Mouse (Mus musculus) liver, embryonic 15.5 days (tissue): ENCODE results near the gene Egfr. TPM values are rescaled to one million over a fixed set of nuclear protein-coding genes. Genes with fewer than 3 reads are reported as not detected.

Experiments
- ATAC-seq: fragments of 200-750 bp; cut with Nextera tagmentation; 2 replicates; pipeline ENCODE4 v1.8.0; 2017; ENCODE audit warnings: moderate number of reproducible peaks, mild to moderate bottlenecking, moderate library complexity; ENCODE audit not compliant: insufficient read depth
- H3K27ac ChIP-seq: fragments of 300-500 bp; sonication (generic); replicated peaks from 2 replicates; pipeline ENCODE4 v1.5.1; 2015; ENCODE audit warnings: mild to moderate bottlenecking, inconsistent platforms
- H3K27me3 ChIP-seq: fragments of 300-500 bp; sonication (generic); 2 replicates; pipeline ENCODE4 v1.6.1; 2015; ENCODE audit warnings: mild to moderate bottlenecking, inconsistent platforms
- H3K36me3 ChIP-seq: fragments of 300-500 bp; sonication (generic); replicated peaks from 2 replicates; pipeline ENCODE4 v1.6.1; 2015; ENCODE audit warnings: moderate library complexity, mild to moderate bottlenecking, inconsistent platforms
- H3K4me1 ChIP-seq: fragments of 300-500 bp; sonication (generic); replicated peaks from 2 replicates; pipeline ENCODE4 v1.6.1; 2015; ENCODE audit warnings: inconsistent platforms
- H3K4me2 ChIP-seq: fragments of 300-500 bp; sonication (generic); 2 replicates; pipeline ENCODE4 v1.6.1; 2015; ENCODE audit warnings: moderate library complexity, mild to moderate bottlenecking, inconsistent platforms
- H3K4me3 ChIP-seq: fragments of 300-500 bp; sonication (generic); replicated peaks from 2 replicates; pipeline ENCODE4 v1.5.1; 2015; ENCODE audit warnings: mild to moderate bottlenecking, inconsistent platforms
- H3K9ac ChIP-seq: fragments of 300-500 bp; sonication (generic); 2 replicates; pipeline ENCODE4 v1.6.1; 2015; ENCODE audit warnings: moderate library complexity, mild to moderate bottlenecking, inconsistent platforms
- H3K9me3 ChIP-seq: fragments of 300-500 bp; sonication (generic); replicated peaks from 2 replicates; pipeline ENCODE4 v1.6.1; 2016; ENCODE audit warnings: inconsistent platforms
- WGBS: fragments of 180-500 bp; shearing (Covaris S2); methylation state at CpG from one replicate; pipeline ENCODE4 v1.1.7; 2015; ENCODE audit warnings: mixed read lengths; ENCODE audit not compliant: insufficient replicate concordance; 5-methylcytosine and 5-hydroxymethylcytosine counted together
- polyA plus RNA-seq: library from polyadenylated mRNA; unstranded; fragments of >200 nt; fragmentation: Nextera tagmentation; extraction: Ambion mirVana; gene quantifications from 2 replicates; pipeline ENCODE4 v1.2.1, GENCODE M21; 2015

The Egfr gene
- polyA plus RNA-seq, 1 experiment from 2014 or later: 1.1 TPM

DNA sequence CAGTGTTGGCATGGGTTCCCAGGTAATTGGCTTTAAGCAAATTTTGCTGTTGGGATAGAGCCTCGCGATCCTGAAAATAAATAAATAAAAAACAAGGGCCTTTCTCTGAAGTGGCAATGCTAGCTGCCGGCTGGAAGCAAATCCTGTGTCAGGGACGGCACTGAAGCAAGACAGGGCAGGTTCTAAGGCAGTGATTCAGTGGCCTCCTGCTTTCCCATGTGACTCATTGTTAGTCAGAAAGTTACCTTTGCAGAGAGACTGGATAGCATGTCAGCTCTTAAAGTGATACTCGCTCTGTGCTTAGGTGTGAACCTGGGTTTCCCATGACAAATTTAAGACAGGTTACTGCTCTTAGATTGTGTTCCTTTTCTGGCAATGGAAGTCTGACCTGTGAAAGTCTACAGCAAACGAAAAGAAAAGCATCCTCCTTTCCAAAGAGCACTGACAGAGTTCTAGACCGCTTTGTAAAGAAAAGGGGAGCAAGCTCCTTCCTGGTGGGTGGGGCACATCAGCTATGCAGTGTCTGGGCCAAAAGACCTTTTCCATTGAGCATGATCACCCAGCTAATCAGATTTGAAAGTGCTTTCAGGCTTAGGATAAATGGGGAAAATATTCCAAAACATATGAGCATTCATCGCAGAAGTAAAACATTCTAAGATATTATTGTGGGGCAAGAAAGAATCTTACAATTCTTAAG lies 78.7 kb downstream of the Egfr start:
- H3K4me3 ChIP-seq: no peak overlapping the region
- no peak for ATAC-seq
- 57% methylated on average over 8 of the region's 8 CpGs for WGBS
- H3K4me2 ChIP-seq: no peak overlapping the region
- H3K36me3 ChIP-seq: no peaks in the 10 kb centered on the region
- no peaks in the 10 kb centered on the region for H3K27me3 ChIP-seq
- no peaks in the 10 kb centered on the region for H3K4me1 ChIP-seq
- H3K9me3 ChIP-seq: no peaks in the 10 kb centered on the region
- H3K9ac ChIP-seq: no peak overlapping the region
- H3K27ac ChIP-seq: no peak overlapping the region

GRCm38 (mm10) chr11:16831974-16832464 lies 80.0 kb downstream of the Egfr start:
- H3K36me3 ChIP-seq: no peaks in the 10 kb centered on the region
- no peak overlapping the region for H3K27ac ChIP-seq
- H3K9me3 ChIP-seq: no peaks in the 10 kb centered on the region
- no peaks in the 10 kb centered on the region for H3K4me1 ChIP-seq
- 54% methylated on average over 5 of the region's 5 CpGs for WGBS
- H3K27me3 ChIP-seq: no peaks in the 10 kb centered on the region
- H3K4me3 ChIP-seq: no peak overlapping the region
- H3K4me2 ChIP-seq: no peak overlapping the region
- no peak for ATAC-seq
- no peak overlapping the region for H3K9ac ChIP-seq

DNA sequence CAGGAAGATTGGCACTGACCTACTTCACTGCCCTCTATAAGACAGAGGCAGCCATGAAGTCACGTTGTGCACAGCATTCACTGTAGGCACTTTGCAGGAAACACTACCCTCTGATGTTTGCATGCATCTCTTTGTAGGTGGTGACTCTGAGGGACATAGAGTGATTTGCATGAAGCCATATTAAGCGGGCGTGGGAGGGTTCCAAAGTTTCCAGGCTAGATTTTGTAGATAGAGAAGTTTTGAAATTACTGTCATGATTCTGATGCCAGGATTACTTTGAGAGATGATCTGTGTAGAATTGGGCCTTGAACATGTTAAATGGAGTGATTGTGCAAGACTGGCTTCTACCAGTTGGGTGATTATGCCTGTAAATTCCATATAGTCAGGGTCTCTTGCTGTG lies 86.8 kb downstream of the Egfr start:
- Histone ChIP-seq H3K27ac (no peak overlapping the region), H3K9ac (no peak overlapping the region), H3K36me3 (no peaks in the 10 kb centered on the region), H3K27me3 (no peaks in the 10 kb centered on the region), H3K4me3 (no peak overlapping the region), H3K9me3 (no peaks in the 10 kb centered on the region), H3K4me2 (no peak overlapping the region), H3K4me1 (no peaks in the 10 kb centered on the region)
- WGBS: 51% methylated on average over 3 of the region's 3 CpGs
- ATAC-seq: no peak

DNA sequence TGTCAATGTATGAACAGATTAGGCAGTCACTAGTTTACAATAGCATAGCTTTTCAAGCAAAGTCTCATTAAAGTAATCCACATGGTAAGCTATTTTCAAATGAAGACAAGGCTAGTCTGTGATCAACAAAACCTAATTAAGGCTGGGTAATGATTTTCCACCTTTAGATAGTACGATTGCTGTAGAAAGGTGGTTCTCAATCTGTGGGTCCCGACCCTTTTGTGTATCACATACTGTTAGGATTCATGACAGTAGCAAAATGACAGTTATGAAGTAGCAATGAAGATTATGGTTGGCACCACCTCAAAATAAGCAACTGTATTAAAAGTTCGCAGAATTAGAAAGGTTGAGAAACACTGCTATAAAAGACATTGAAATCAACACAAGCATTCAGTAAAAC lies 90.9 kb downstream of the Egfr start:
- H3K4me2 ChIP-seq: no peak overlapping the region
- H3K9ac ChIP-seq: no peak overlapping the region
- 59% methylated on average over 3 of the region's 3 CpGs for WGBS
- ATAC-seq: no peak
- no peak overlapping the region for H3K4me3 ChIP-seq
- no peaks in the 10 kb centered on the region for H3K9me3 ChIP-seq
- no peaks in the 10 kb centered on the region for H3K4me1 ChIP-seq
- no peaks in the 10 kb centered on the region for H3K27me3 ChIP-seq
- no peak overlapping the region for H3K27ac ChIP-seq
- no peaks in the 10 kb centered on the region for H3K36me3 ChIP-seq

DNA sequence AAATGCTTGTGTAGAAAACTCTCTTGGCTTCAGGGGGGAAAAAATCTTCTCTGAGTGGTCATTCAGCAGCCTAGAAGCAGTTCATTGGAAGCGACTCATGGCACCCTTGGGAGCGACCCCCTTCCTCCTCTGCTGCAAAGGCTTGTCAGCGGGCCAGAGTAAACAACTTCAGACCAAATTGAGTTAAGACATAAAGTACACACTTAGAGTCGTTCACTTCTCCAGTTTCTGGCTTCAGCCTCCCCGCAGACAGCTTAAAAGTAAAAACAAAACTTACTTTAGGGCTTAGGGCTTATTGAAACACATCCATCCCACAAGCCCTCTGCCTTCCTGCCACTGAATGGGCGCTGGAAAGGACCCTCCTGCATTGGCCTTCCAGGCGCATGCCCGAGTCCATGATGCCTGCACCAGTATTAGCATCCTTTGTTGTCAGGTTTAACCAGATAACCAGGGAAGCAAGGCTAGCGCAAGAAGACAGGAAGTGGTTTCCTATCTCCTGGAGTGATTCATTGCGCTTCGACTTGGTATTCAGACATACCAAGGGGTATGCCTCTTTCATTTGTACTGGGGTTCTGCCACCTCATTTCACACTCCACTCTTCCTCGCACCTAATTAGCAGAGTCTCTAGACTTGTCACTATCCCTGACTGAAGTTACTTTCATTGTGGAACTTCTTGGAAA lies 92.0 kb downstream of the Egfr start:
- Histone ChIP-seq H3K36me3 (no peaks in the 10 kb centered on the region), H3K27me3 (no peaks in the 10 kb centered on the region), H3K27ac (no peak overlapping the region), H3K4me2 (no peak overlapping the region), H3K9me3 (no peaks in the 10 kb centered on the region), H3K9ac (no peak overlapping the region), H3K4me1 (no peaks in the 10 kb centered on the region), H3K4me3 (no peak overlapping the region)
- 26% methylated on average over 12 of the region's 12 CpGs for WGBS
- ATAC-seq: no peak

DNA sequence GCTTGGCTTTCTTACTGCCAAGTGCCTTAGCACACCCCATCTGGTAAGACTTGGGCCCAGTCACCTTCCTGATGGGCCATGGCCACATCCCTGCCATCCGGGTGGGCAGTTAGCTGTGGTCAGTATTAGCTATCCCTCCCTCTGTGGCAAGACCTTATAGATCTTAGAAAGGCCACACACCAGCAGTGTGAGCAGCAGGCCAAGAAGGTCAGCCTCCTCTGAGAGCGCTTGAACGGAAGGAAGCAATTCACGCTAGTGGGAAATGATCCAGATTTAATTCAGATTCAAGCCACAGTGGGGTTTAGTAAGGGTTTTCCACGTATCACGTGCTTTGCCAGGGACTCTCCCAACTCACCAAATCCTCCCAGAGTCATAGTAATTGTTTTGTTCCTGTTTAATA lies 96.9 kb downstream of the Egfr start:
- Histone ChIP-seq H3K27me3 (no peaks in the 10 kb centered on the region), H3K9ac (no peak overlapping the region), H3K4me2 (no peak overlapping the region), H3K36me3 (no peaks in the 10 kb centered on the region), H3K4me3 (no peak overlapping the region), H3K9me3 (no peaks in the 10 kb centered on the region), H3K4me1 (no peaks in the 10 kb centered on the region), H3K27ac (no peak overlapping the region)
- no peak for ATAC-seq
- 60% methylated on average over 6 of the region's 6 CpGs for WGBS

DNA sequence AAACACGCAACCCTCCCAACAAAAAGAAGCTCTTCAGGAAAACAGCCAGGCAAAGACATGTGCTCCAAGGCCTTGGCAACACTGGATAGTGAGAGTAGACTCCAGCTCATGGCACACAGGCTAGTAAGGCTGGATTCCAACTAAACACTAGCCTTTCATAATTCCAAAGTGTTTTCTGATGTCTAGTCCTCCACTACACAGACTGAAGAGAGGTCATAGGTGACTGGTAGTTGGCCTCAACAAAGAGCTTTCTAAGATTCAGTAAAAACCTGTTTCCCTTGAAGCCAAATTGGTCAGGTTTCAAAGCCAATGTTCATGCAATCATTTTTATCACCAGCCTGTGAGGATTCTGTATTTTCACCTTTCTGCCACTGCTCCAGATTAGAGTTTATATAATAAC lies 99.4 kb downstream of the Egfr start:
- Histone ChIP-seq H3K4me3 (no peak overlapping the region), H3K4me1 (no peaks in the 10 kb centered on the region), H3K4me2 (no peak overlapping the region), H3K9ac (no peak overlapping the region), H3K27ac (no peak overlapping the region), H3K27me3 (no peaks in the 10 kb centered on the region), H3K36me3 (no peaks in the 10 kb centered on the region), H3K9me3 (no peaks in the 10 kb centered on the region)
- ATAC-seq: no peak
- WGBS: 53% methylated on average over 1 of the region's 1 CpGs

DNA sequence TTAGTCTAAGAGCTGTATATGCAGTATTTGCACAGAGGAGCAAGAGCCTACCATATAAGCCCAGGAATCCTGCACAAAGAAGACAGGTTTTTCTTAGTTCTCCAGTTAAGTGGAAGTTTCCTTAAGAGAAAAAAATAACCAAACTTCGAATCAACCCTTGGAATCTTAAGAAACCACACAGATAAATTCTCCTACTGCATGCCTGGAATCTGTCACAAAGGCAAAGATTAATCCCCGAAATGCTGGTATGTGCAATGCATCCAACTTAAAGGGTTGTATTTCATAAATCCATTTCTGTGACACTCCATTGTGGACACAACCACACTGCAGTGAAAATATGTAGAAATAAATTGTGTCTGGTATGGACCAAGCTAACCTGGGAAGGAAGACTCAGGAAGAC lies 102.1 kb downstream of the Egfr start:
- Histone ChIP-seq H3K27ac (no peak overlapping the region), H3K9ac (no peak overlapping the region), H3K4me3 (no peak overlapping the region), H3K4me1 (no peaks in the 10 kb centered on the region), H3K4me2 (no peak overlapping the region), H3K27me3 (no peaks in the 10 kb centered on the region), H3K36me3 (no peaks in the 10 kb centered on the region), H3K9me3 (no peaks in the 10 kb centered on the region)
- ATAC-seq: no peak
- 27% methylated on average over 2 of the region's 2 CpGs for WGBS

DNA sequence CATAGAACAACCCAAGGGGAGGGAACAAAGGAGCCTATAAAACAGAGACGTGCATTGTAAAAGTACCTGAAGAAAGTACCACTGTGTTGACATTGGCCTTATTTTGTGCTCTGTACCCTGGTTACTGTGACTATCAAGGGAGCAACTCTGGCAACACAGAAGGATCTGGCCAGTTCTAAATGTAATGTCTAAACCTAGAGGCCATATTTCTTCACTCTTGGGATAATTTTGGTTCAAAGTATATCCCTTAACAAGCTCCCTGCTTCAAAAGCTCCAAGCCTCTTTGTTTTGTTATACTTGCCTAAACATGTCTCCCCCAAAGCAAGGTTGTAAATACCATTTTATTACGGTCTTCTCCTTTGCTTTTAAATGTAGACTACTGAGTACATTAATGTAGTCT lies 105.3 kb downstream of the Egfr start:
- Histone ChIP-seq H3K27me3 (no peaks in the 10 kb centered on the region), H3K4me3 (no peak overlapping the region), H3K9me3 (no peaks in the 10 kb centered on the region), H3K36me3 (no peaks in the 10 kb centered on the region), H3K4me2 (no peak overlapping the region), H3K4me1 (no peaks in the 10 kb centered on the region), H3K9ac (no peak overlapping the region), H3K27ac (no peak overlapping the region)
- ATAC-seq: no peak
- WGBS: 58% methylated on average over 2 of the region's 2 CpGs

- H3K4me2 ChIP-seq: no peak overlapping the region
- no peak overlapping the region for H3K9ac ChIP-seq
- no peaks in the 10 kb centered on the region for H3K9me3 ChIP-seq
- H3K27me3 ChIP-seq: no peaks in the 10 kb centered on the region
- no peaks in the 10 kb centered on the region for H3K36me3 ChIP-seq
- ATAC-seq: no peak
- H3K4me1 ChIP-seq: no peaks in the 10 kb centered on the region
- no peak overlapping the region for H3K27ac ChIP-seq
- H3K4me3 ChIP-seq: no peak overlapping the region
- WGBS: 49% methylated on average over 6 of the region's 6 CpGs
Observed at GRCm38 (mm10) chr11:16861037-16861436, 109.0 kb downstream of the Egfr start.

DNA sequence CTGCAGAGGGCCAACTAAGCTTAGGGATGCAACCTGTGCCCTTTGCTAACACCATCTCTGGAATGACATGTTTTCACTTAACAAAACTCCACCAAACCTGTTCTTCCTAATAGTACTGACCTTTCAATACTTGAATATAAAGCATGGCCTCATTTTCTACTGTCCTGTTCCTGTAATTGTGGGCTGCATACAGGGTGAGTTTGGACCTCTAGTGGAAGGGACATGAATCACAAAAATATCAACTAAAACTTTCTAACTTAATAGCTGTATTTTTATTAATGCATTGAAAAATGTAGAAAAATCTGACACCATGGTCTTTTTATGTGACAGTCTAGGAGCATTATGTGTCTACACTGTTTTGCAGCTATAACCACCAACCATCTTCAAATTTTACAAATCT lies 111.5 kb downstream of the Egfr start:
- H3K9ac ChIP-seq: no peak overlapping the region
- no peaks in the 10 kb centered on the region for H3K9me3 ChIP-seq
- H3K27me3 ChIP-seq: no peaks in the 10 kb centered on the region
- no peak overlapping the region for H3K27ac ChIP-seq
- H3K4me3 ChIP-seq: no peak overlapping the region
- H3K36me3 ChIP-seq: no peaks in the 10 kb centered on the region
- no peak overlapping the region for H3K4me2 ChIP-seq
- no peaks in the 10 kb centered on the region for H3K4me1 ChIP-seq
- no peak for ATAC-seq
